Mouse (Mus musculus) forebrain, embryonic 13.5 days (tissue): ENCODE measurements around the gene Rtp1. TPM values are rescaled to one million over a fixed set of nuclear protein-coding genes. Genes with fewer than 3 reads are reported as not detected.

Experiments
- ATAC-seq: fragments of 200-750 bp; cut with Nextera tagmentation; 2 replicates; pipeline ENCODE4 v1.8.0; 2017
- H3K27ac ChIP-seq: fragments of 300-500 bp; sonication (generic); 2 replicates; pipeline ENCODE4 v1.5.1; 2015; ENCODE audit warnings: inconsistent platforms, mild to moderate bottlenecking, moderate library complexity
- H3K27me3 ChIP-seq: fragments of 300-500 bp; sonication (generic); 2 replicates; pipeline ENCODE4 v1.6.1; 2015; ENCODE audit warnings: mild to moderate bottlenecking, inconsistent platforms
- H3K36me3 ChIP-seq: fragments of 300-500 bp; sonication (generic); 2 replicates; pipeline ENCODE4 v1.6.1; 2015; ENCODE audit warnings: mild to moderate bottlenecking, inconsistent platforms; ENCODE audit not compliant: poor library complexity, severe bottlenecking
- H3K4me1 ChIP-seq: fragments of 300-500 bp; sonication (generic); 2 replicates; pipeline ENCODE4 v1.6.1; 2015; ENCODE audit warnings: inconsistent platforms
- H3K4me2 ChIP-seq: fragments of 300-500 bp; sonication (generic); 2 replicates; pipeline ENCODE4 v1.6.1; 2015; ENCODE audit warnings: inconsistent platforms, mild to moderate bottlenecking, moderate library complexity
- H3K4me3 ChIP-seq: fragments of 300-500 bp; sonication (generic); 2 replicates; pipeline ENCODE4 v1.5.1; 2015; ENCODE audit warnings: mild to moderate bottlenecking, inconsistent platforms
- H3K9ac ChIP-seq: fragments of 300-500 bp; sonication (generic); 2 replicates; pipeline ENCODE4 v1.6.1; 2015; ENCODE audit warnings: mild to moderate bottlenecking, inconsistent platforms
- H3K9me3 ChIP-seq: fragments of 300-500 bp; sonication (generic); replicated peaks from 2 replicates; pipeline ENCODE4 v1.6.1; 2016; ENCODE audit warnings: inconsistent platforms
- WGBS: fragments of 180-500 bp; shearing (Covaris S2); methylation state at CpG from one replicate; pipeline ENCODE4 v1.1.7; 2015; 5-methylcytosine and 5-hydroxymethylcytosine counted together
- polyA plus RNA-seq: library from polyadenylated mRNA; unstranded; fragments of >200 nt; fragmentation: Nextera tagmentation; extraction: Ambion mirVana; gene quantifications from 2 replicates; pipeline ENCODE4 v1.2.1, GENCODE M21; 2015

The Rtp1 gene
- polyA plus RNA-seq, 1 experiment from 2014 or later: not detected

GRCm38 (mm10) chr16:23419565-23420085 is 9.3 kb upstream of the Rtp1 start:
- H3K27ac ChIP-seq: no peak overlapping the region
- no peak overlapping the region for H3K9ac ChIP-seq
- no peaks in the 10 kb centered on the region for H3K9me3 ChIP-seq
- no peak overlapping the region for H3K4me2 ChIP-seq
- no peaks in the 10 kb centered on the region for H3K36me3 ChIP-seq
- 94% methylated on average over 8 of the region's 8 CpGs for WGBS
- ATAC-seq: no peak
- H3K4me3 ChIP-seq: no peak overlapping the region
- H3K27me3 ChIP-seq: no peaks in the 10 kb centered on the region
- H3K4me1 ChIP-seq: peaks cover 9% of the 10 kb centered on the region

GRCm38 (mm10) chr16:23423825-23424224 is 5.1 kb upstream of the Rtp1 start:
- Histone ChIP-seq H3K36me3 (no peaks in the 10 kb centered on the region), H3K4me2 (no peak overlapping the region), H3K4me1 (peaks cover under 1% of the 10 kb centered on the region; the same call in 1 of the 2 replicates), H3K27ac (no peak overlapping the region), H3K4me3 (no peak overlapping the region), H3K9me3 (no peaks in the 10 kb centered on the region), H3K27me3 (no peaks in the 10 kb centered on the region), H3K9ac (no peak overlapping the region)
- 77% methylated on average over 5 of the region's 5 CpGs for WGBS
- ATAC-seq: no peak

- Histone ChIP-seq H3K27me3 (no peaks in the 10 kb centered on the region), H3K4me2 (no peak overlapping the region), H3K4me1 (peaks cover 3% of the 10 kb centered on the region; the same call in 1 of the 2 replicates), H3K27ac (no peak overlapping the region), H3K9ac (no peak overlapping the region), H3K9me3 (no peaks in the 10 kb centered on the region), H3K4me3 (no peak overlapping the region), H3K36me3 (no peaks in the 10 kb centered on the region)
- no peak for ATAC-seq
- 88% methylated on average over 1 of the region's 1 CpGs for WGBS
Measured at GRCm38 (mm10) chr16:23427701-23428100, 1.2 kb upstream of the Rtp1 start.

GRCm38 (mm10) chr16:23429991-23430390 is 1.1 kb downstream of the Rtp1 start:
- no peak overlapping the region for H3K27ac ChIP-seq
- no peaks in the 10 kb centered on the region for H3K27me3 ChIP-seq
- peaks cover 3% of the 10 kb centered on the region; the same call in 1 of the 2 replicates for H3K4me1 ChIP-seq
- ATAC-seq: no peak
- H3K4me3 ChIP-seq: no peak overlapping the region
- H3K36me3 ChIP-seq: no peaks in the 10 kb centered on the region
- no peak overlapping the region for H3K9ac ChIP-seq
- H3K9me3 ChIP-seq: no peaks in the 10 kb centered on the region
- WGBS: 92% methylated on average over 8 of the region's 8 CpGs
- no peak overlapping the region for H3K4me2 ChIP-seq

GRCm38 (mm10) chr16:23437404-23438166 is 8.7 kb downstream of the Rtp1 start:
- Histone ChIP-seq H3K9me3 (no peaks in the 10 kb centered on the region), H3K36me3 (no peaks in the 10 kb centered on the region), H3K27me3 (no peaks in the 10 kb centered on the region), H3K4me2 (no peak overlapping the region), H3K4me1 (no peaks in the 10 kb centered on the region), H3K9ac (no peak overlapping the region), H3K4me3 (no peak overlapping the region), H3K27ac (no peak overlapping the region)
- no peak for ATAC-seq
- 77% methylated on average over 12 of the region's 12 CpGs for WGBS

GRCm38 (mm10) chr16:23444231-23444630 is 15.3 kb downstream of the Rtp1 start:
- no peak overlapping the region for H3K4me3 ChIP-seq
- ATAC-seq: no peak
- no peak overlapping the region for H3K4me2 ChIP-seq
- no peaks in the 10 kb centered on the region for H3K9me3 ChIP-seq
- no peaks in the 10 kb centered on the region for H3K27me3 ChIP-seq
- H3K4me1 ChIP-seq: no peaks in the 10 kb centered on the region
- 93% methylated on average over 4 of the region's 4 CpGs for WGBS
- H3K36me3 ChIP-seq: no peaks in the 10 kb centered on the region
- no peak overlapping the region for H3K9ac ChIP-seq
- no peak overlapping the region for H3K27ac ChIP-seq

GRCm38 (mm10) chr16:23449946-23450345 is 21.0 kb downstream of the Rtp1 start:
- Histone ChIP-seq H3K4me3 (no peak overlapping the region), H3K4me2 (no peak overlapping the region), H3K36me3 (no peaks in the 10 kb centered on the region), H3K27ac (no peak overlapping the region), H3K9me3 (no peaks in the 10 kb centered on the region), H3K9ac (no peak overlapping the region), H3K4me1 (no peaks in the 10 kb centered on the region), H3K27me3 (0 out of 2 replicates have a peak, but pooled peaks cover 2% of the 10 kb centered on the region)
- no peak for ATAC-seq
- 90% methylated on average over 2 of the region's 2 CpGs for WGBS

- 0 out of 2 replicates have a peak, but pooled peaks cover 2% of the 10 kb centered on the region for H3K27me3 ChIP-seq
- no peak for ATAC-seq
- H3K9ac ChIP-seq: no peak overlapping the region
- 88% methylated on average over 4 of the region's 4 CpGs for WGBS
- no peaks in the 10 kb centered on the region for H3K4me1 ChIP-seq
- H3K4me2 ChIP-seq: no peak overlapping the region
- H3K9me3 ChIP-seq: no peaks in the 10 kb centered on the region
- no peak overlapping the region for H3K27ac ChIP-seq
- H3K36me3 ChIP-seq: no peaks in the 10 kb centered on the region
- no peak overlapping the region for H3K4me3 ChIP-seq
Measured at GRCm38 (mm10) chr16:23450816-23451215, 21.9 kb downstream of the Rtp1 start.

- H3K36me3 ChIP-seq: no peaks in the 10 kb centered on the region
- H3K4me3 ChIP-seq: no peak overlapping the region
- no peaks in the 10 kb centered on the region for H3K9me3 ChIP-seq
- WGBS: 19% methylated on average over 3 of the region's 3 CpGs
- H3K27me3 ChIP-seq: 0 out of 2 replicates have a peak, but pooled peaks cover 2% of the 10 kb centered on the region
- no peaks in the 10 kb centered on the region for H3K4me1 ChIP-seq
- ATAC-seq: peak; percentile 75
- no peak overlapping the region for H3K27ac ChIP-seq
- H3K4me2 ChIP-seq: no peak overlapping the region
- H3K9ac ChIP-seq: no peak overlapping the region
Measured at GRCm38 (mm10) chr16:23452476-23452875, 23.5 kb downstream of the Rtp1 start.

GRCm38 (mm10) chr16:23454376-23454775 is 25.4 kb downstream of the Rtp1 start:
- no peak overlapping the region for H3K9ac ChIP-seq
- H3K4me2 ChIP-seq: no peak overlapping the region
- H3K9me3 ChIP-seq: no peaks in the 10 kb centered on the region
- H3K4me3 ChIP-seq: no peak overlapping the region
- ATAC-seq: no peak
- 80% methylated on average over 6 of the region's 6 CpGs for WGBS
- H3K4me1 ChIP-seq: no peaks in the 10 kb centered on the region
- H3K36me3 ChIP-seq: no peaks in the 10 kb centered on the region
- no peak overlapping the region for H3K27ac ChIP-seq
- 0 out of 2 replicates have a peak, but pooled peaks cover 2% of the 10 kb centered on the region for H3K27me3 ChIP-seq

- no peaks in the 10 kb centered on the region for H3K4me1 ChIP-seq
- no peaks in the 10 kb centered on the region for H3K9me3 ChIP-seq
- no peak overlapping the region for H3K4me3 ChIP-seq
- no peak overlapping the region for H3K9ac ChIP-seq
- no peak for ATAC-seq
- H3K27ac ChIP-seq: no peak overlapping the region
- H3K27me3 ChIP-seq: 0 out of 2 replicates have a peak, but pooled peaks cover 2% of the 10 kb centered on the region
- H3K4me2 ChIP-seq: no peak overlapping the region
- no peaks in the 10 kb centered on the region for H3K36me3 ChIP-seq
- 90% methylated on average over 3 of the region's 3 CpGs for WGBS
Measured at GRCm38 (mm10) chr16:23456534-23456933, 27.6 kb downstream of the Rtp1 start.

GRCm38 (mm10) chr16:23457338-23457737 is 28.4 kb downstream of the Rtp1 start:
- H3K27me3 ChIP-seq: 0 out of 2 replicates have a peak, but pooled peaks cover 2% of the 10 kb centered on the region
- WGBS: 92% methylated on average over 5 of the region's 5 CpGs
- H3K36me3 ChIP-seq: no peaks in the 10 kb centered on the region
- ATAC-seq: no peak
- no peak overlapping the region for H3K4me2 ChIP-seq
- H3K27ac ChIP-seq: no peak overlapping the region
- no peak overlapping the region for H3K4me3 ChIP-seq
- H3K9ac ChIP-seq: no peak overlapping the region
- no peaks in the 10 kb centered on the region for H3K4me1 ChIP-seq
- no peaks in the 10 kb centered on the region for H3K9me3 ChIP-seq
